Mouse (Mus musculus): Measurements from ENCODE around the gene Pla2g15.

Gene Pla2g15

GRCm38 (mm10) chr8:106149801-106150652 is at the start of gene Pla2g15:
Gene Pla2g15 (plus strand): TSS chr8:106150399.
- peak; percentile 96 for DNase-seq

GRCm38 (mm10) chr8:106102321-106102720 is 47.9 kb upstream of the Pla2g15 start:
- DNase-seq: no peak

GRCm38 (mm10) chr8:106103888-106104287 is 46.3 kb upstream of the Pla2g15 start:
- no peak for DNase-seq

- DNase-seq: no peak
These were observed 44.0 kb upstream of the Pla2g15 start for GRCm38 (mm10) chr8:106106193-106106592.

GRCm38 (mm10) chr8:106108080-106108479 is 42.1 kb upstream of the Pla2g15 start:
- DNase-seq: peak; percentile 16

GRCm38 (mm10) chr8:106108729-106109128 is 41.5 kb upstream of the Pla2g15 start:
- DNase-seq: peak; percentile 28

- peak; percentile 48 for DNase-seq
These were observed 38.2 kb upstream of the Pla2g15 start for GRCm38 (mm10) chr8:106112041-106112440.

GRCm38 (mm10) chr8:106112514-106112913 is 37.7 kb upstream of the Pla2g15 start:
- DNase-seq: no peak

GRCm38 (mm10) chr8:106115897-106116296 is 34.3 kb upstream of the Pla2g15 start:
- peak; percentile 45 for DNase-seq

- no peak for DNase-seq
These were observed 26.8 kb upstream of the Pla2g15 start for GRCm38 (mm10) chr8:106123443-106123842.

- no peak for DNase-seq
These were observed 24.1 kb upstream of the Pla2g15 start for GRCm38 (mm10) chr8:106126055-106126454.

GRCm38 (mm10) chr8:106127054-106127453 is 23.1 kb upstream of the Pla2g15 start:
- DNase-seq: no peak

GRCm38 (mm10) chr8:106127882-106128410 is 22.3 kb upstream of the Pla2g15 start:
- DNase-seq: no peak

GRCm38 (mm10) chr8:106129232-106129930 is 20.8 kb upstream of the Pla2g15 start:
- no peak for DNase-seq

- no peak for DNase-seq
These were observed 20.2 kb upstream of the Pla2g15 start for GRCm38 (mm10) chr8:106129997-106130396.

- DNase-seq: no peak
These were observed 19.7 kb upstream of the Pla2g15 start for GRCm38 (mm10) chr8:106130505-106130904.

GRCm38 (mm10) chr8:106131021-106131420 is 19.2 kb upstream of the Pla2g15 start:
- no peak for DNase-seq

- DNase-seq: no peak
These were observed 18.5 kb upstream of the Pla2g15 start for GRCm38 (mm10) chr8:106131488-106132222.

GRCm38 (mm10) chr8:106132356-106132755 is 17.8 kb upstream of the Pla2g15 start:
- no peak for DNase-seq

GRCm38 (mm10) chr8:106133526-106133925 is 16.7 kb upstream of the Pla2g15 start:
- DNase-seq: no peak

GRCm38 (mm10) chr8:106133946-106134345 is 16.3 kb upstream of the Pla2g15 start:
- no peak for DNase-seq

GRCm38 (mm10) chr8:106134751-106135571 is 15.2 kb upstream of the Pla2g15 start:
- peak; percentile 92 for DNase-seq

Data from lung, postnatal 10 days (tissue).